Mouse (Mus musculus) testis, postnatal 10 days (tissue): ENCODE measurements around the gene Incenp.
"Not testable (repeated sequence)": the region's sequence is repeated elsewhere in the genome, so short reads cannot be mapped to it uniquely, and the experiment has no call there.

Source experiments
- DNase-seq: peaks from one replicate; pipeline ENCODE4 v3.0.0; 2021; ENCODE audit warnings: low spot score

The Incenp gene

GRCm38 (mm10) chr19:9918176-9918861 is 19.0 kb upstream of the Incenp start:
- no peak for DNase-seq

- no peak for DNase-seq
Measured at GRCm38 (mm10) chr19:9917727-9918126, 18.4 kb upstream of the Incenp start.

GRCm38 (mm10) chr19:9915935-9916334 is 16.6 kb upstream of the Incenp start:
- peak; percentile 86 for DNase-seq

GRCm38 (mm10) chr19:9914346-9914745 is 15.0 kb upstream of the Incenp start:
- DNase-seq, result no peak

- no peak for DNase-seq
Measured at GRCm38 (mm10) chr19:9913784-9914183, 14.4 kb upstream of the Incenp start.

- DNase-seq, result no peak
Measured at GRCm38 (mm10) chr19:9911314-9911754, 12.0 kb upstream of the Incenp start.

- DNase-seq, result no peak
Measured at GRCm38 (mm10) chr19:9909351-9909750, 10.0 kb upstream of the Incenp start.

- DNase-seq, result not testable (repeated sequence)
Measured at GRCm38 (mm10) chr19:9900696-9901095, 1.3 kb upstream of the Incenp start.

GRCm38 (mm10) chr19:9899780-9900146 is 412 bp upstream of the Incenp start:
- no peak for DNase-seq

- DNase-seq, result no peak
Measured at GRCm38 (mm10) chr19:9898339-9899066, 848 bp downstream of the Incenp start.

- no peak for DNase-seq
Measured at GRCm38 (mm10) chr19:9896067-9896466, 3.3 kb downstream of the Incenp start.

GRCm38 (mm10) chr19:9886771-9887170 is 12.6 kb downstream of the Incenp start:
- DNase-seq, result no peak

GRCm38 (mm10) chr19:9886348-9886747 is 13.0 kb downstream of the Incenp start:
- DNase-seq, result no peak

GRCm38 (mm10) chr19:9878186-9878835 is 21.0 kb downstream of the Incenp start:
- no peak for DNase-seq

- no peak for DNase-seq
Measured at GRCm38 (mm10) chr19:9865466-9865865, 33.9 kb downstream of the Incenp start.

GRCm38 (mm10) chr19:9864856-9865255 is 34.5 kb downstream of the Incenp start:
- no peak for DNase-seq

GRCm38 (mm10) chr19:9860821-9861220 is 38.5 kb downstream of the Incenp start:
- not testable (repeated sequence) for DNase-seq

GRCm38 (mm10) chr19:9849368-9850075 is 49.8 kb downstream of the Incenp start:
- not testable (repeated sequence) for DNase-seq

- DNase-seq, result no peak
Measured at GRCm38 (mm10) chr19:9847262-9847661, 52.1 kb downstream of the Incenp start, which contains the start of gene Scgb2a2. TSS of gene Scgb2a2 (plus strand) at chr19:9847562.

GRCm38 (mm10) chr19:9837341-9837715 is 62.0 kb downstream of the Incenp start:
- no peak for DNase-seq

GRCm38 (mm10) chr19:9836581-9837340 is 62.6 kb downstream of the Incenp start:
- peak; percentile 68 for DNase-seq
